Mouse (Mus musculus) frontal cortex, postnatal 10 days (tissue): ENCODE results near the gene Pigp.
"Not testable (repeated sequence)": the region's sequence is repeated elsewhere in the genome, so short reads cannot be mapped to it uniquely, and the experiment has no call there.

Experiments used
- DNase-seq, 2 experiments: peaks; one replicate each; pipeline ENCODE4 v3.0.0; 2022; ENCODE audit warnings: low spot score in 2 of 2, mixed read lengths in 1 of 2

The Pigp gene

GRCm38 (mm10) chr16:94358091-94358490, 13.6 kb downstream of the Pigp start:
- no peak for DNase-seq

- DNase-seq, result no peak
Observed at GRCm38 (mm10) chr16:94356776-94357494, 14.7 kb downstream of the Pigp start.

- no peak for DNase-seq
Observed at GRCm38 (mm10) chr16:94356046-94356445, 15.6 kb downstream of the Pigp start.

- DNase-seq, result no peak
Observed at GRCm38 (mm10) chr16:94354450-94354849, 17.2 kb downstream of the Pigp start.

- no peak for DNase-seq
Observed at GRCm38 (mm10) chr16:94350287-94350677, 21.4 kb downstream of the Pigp start.

- no peak for DNase-seq
Observed at GRCm38 (mm10) chr16:94349588-94350286, 21.9 kb downstream of the Pigp start.

- no peak for DNase-seq
Observed at GRCm38 (mm10) chr16:94348779-94349178, 22.9 kb downstream of the Pigp start.

GRCm38 (mm10) chr16:94347080-94347731, 24.4 kb downstream of the Pigp start:
- no peak for DNase-seq

GRCm38 (mm10) chr16:94345733-94346132, 25.9 kb downstream of the Pigp start:
- no peak for DNase-seq

- DNase-seq, result not testable (repeated sequence)
Observed at GRCm38 (mm10) chr16:94339164-94340160, 32.2 kb downstream of the Pigp start.

- DNase-seq, result no peak
Observed at GRCm38 (mm10) chr16:94335656-94336055, 36.0 kb downstream of the Pigp start.

GRCm38 (mm10) chr16:94331886-94332252, 39.8 kb downstream of the Pigp start:
- DNase-seq, result no peak

- DNase-seq, result no peak
Observed at GRCm38 (mm10) chr16:94331233-94331885, 40.3 kb downstream of the Pigp start.

GRCm38 (mm10) chr16:94330429-94330828, 41.2 kb downstream of the Pigp start:
- DNase-seq, result no peak

GRCm38 (mm10) chr16:94328881-94329867, 42.5 kb downstream of the Pigp start:
- DNase-seq, result no peak

GRCm38 (mm10) chr16:94327781-94328711, 43.6 kb downstream of the Pigp start, which contains the start of gene Ripply3:
Ripply3 (plus strand) TSS chr16:94328420.
- DNase-seq, result no peak

GRCm38 (mm10) chr16:94326008-94326407, 45.6 kb downstream of the Pigp start:
- DNase-seq, result no peak

GRCm38 (mm10) chr16:94323681-94324080, 48.0 kb downstream of the Pigp start:
- DNase-seq, result no peak

- DNase-seq, result no peak
Observed at GRCm38 (mm10) chr16:94320223-94320622, 51.4 kb downstream of the Pigp start.
